Mouse (Mus musculus) adipocyte (in vitro differentiated cells): Measurements from ENCODE around the gene AI413582.

Experiments used
- DNase-seq: peaks from one replicate; pipeline ENCODE4 v3.0.0-alpha.2; 2016; ENCODE audit warnings: low spot score

AI413582 gene

GRCm38 (mm10) chr17:27555512-27556172, 9.9 kb downstream of the AI413582 start:
- no peak for DNase-seq

- DNase-seq: no peak
These were observed 10.5 kb downstream of the AI413582 start for GRCm38 (mm10) chr17:27555075-27555511.

- DNase-seq: no peak
These were observed 11.2 kb downstream of the AI413582 start for GRCm38 (mm10) chr17:27554062-27554960.

DNA sequence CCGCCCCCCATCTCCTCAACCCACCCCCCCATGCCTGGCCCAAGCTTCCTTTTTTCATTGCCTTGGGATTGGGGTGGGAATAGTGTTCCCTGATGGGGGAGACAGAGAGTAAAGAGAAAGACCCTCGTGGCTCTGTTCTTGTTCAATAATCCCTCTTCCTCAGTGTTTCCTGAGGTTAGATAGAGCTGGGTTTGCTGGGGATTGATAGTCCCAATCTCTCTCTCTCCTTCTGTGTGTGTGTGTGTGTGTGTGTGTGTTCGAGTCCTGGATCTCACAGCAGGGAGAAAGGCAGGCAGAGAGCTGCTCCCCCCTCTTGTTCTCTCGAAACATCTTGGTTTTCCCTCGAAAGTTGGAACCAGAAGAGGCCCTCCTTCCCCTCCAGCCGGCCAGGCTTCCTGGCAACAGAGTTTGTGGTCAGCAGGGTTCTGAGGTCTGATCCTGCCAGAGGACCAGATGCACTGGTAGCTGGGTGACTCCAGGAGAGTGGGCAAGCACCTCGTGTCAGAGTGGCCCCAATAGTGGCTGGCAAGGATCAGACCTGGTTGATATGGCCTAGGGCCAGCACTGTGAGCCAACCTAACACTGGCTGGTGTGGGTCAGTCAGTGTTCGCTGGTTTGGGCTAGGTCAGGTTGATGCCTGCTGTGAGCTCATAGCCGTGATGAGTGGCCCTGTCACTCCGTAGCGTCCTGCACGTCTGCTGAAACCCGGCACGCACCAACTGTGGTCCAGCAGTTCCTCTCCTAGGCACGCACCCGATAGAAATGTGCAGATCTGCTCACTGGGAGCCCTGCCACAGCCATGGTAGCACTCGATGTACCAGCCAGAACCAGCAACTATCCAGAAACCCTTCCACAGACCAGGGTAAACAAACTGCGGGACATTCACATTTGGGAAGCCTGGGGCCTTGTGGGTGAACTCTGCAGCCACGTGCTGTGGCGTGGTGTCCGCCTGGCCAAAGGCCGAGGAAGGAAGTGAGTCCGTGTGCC, 13.0 kb downstream of the AI413582 start:
- DNase-seq: no peak

GRCm38 (mm10) chr17:27551393-27551940, 14.1 kb downstream of the AI413582 start:
- DNase-seq: no peak

DNA sequence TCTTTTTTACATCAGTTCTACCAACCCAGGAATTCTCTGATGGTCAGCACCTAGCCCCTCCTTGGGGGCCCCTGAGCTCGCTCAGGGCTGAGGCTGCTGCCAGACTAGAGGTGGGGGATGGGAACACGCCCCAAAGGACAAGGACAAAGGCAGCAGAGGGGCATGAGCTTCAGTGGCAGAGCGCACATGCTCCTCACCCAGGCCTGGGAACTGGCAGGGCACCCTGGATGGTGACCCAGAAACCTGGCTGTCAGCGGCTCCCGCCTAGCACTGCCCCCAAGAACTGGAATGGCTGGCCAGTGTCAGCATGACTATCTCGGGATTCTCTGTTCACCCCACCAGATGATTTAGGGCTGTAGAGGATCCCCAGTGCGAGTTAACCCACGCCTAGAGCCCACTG, 16.3 kb downstream of the AI413582 start:
- DNase-seq: no peak

GRCm38 (mm10) chr17:27547253-27547868, 18.2 kb downstream of the AI413582 start:
- peak; percentile 80 for DNase-seq

DNA sequence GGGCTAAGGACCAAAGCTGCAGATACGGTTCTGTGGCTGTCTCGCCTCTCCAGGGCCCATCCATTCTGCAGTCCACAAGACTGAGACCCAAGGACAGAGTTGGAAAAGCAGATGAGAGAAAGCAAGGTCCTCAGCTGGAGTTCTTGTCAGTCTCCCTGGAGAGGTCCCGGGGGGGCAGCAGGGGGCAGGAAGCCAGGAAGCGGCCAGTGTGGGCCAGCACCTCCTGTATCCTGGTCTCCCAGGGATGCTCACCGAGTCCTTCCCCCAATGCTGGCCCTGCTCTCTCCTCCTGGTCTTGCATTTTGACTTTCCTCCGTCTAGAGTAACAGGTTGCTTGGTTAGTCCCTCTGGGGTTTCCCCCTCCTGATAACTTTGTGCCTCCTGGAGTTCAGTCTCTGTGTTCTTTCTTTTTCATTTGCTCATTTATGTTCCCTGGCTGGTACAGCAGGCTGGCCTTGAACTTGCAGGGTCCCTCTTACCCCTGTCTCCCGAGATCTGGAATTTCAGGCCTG, 18.9 kb downstream of the AI413582 start:
- no peak for DNase-seq

- no peak for DNase-seq
These were observed 19.6 kb downstream of the AI413582 start for GRCm38 (mm10) chr17:27545991-27546390.

DNA sequence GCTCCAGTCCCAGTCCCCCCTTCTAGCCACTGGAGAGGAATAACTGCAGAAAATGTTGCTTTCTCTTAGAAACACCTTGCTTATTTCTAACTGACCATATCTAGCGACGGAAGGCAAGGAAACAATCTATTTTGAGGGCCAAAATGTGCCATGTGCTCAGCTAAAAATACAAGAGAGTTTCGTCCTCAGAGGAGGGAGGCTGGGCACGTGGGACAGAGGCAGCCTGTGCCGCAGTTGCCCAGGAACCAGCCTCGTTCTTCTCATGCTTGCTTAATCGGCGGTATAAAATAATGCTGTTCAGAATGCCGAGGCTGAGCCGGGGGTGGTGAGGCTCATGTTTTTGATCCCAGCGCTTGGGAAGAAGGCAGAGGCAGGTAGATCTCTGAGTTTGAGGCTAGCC, 21.0 kb downstream of the AI413582 start:
- no peak for DNase-seq

GRCm38 (mm10) chr17:27541984-27542383, 23.6 kb downstream of the AI413582 start:
- DNase-seq: no peak

DNA sequence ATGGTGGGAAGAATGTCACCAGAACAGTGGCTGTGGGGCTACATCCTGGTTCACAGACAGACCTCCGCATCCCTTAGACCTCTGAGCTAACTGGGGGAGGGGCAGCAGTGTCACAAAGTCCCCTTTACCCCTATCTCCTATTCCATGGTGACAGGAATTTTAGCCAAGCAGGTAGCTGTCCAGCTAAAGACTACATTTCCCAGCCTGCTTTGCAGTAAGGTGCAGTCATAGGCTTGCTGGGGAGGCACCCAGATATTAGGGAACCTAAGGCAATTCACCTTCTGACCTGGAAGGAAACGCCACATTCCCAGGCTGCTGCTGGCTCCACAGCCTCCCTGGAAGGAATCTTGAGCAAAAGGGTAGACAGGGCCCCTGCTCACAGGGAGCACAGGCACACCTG, 24.3 kb downstream of the AI413582 start:
- DNase-seq: no peak

DNA sequence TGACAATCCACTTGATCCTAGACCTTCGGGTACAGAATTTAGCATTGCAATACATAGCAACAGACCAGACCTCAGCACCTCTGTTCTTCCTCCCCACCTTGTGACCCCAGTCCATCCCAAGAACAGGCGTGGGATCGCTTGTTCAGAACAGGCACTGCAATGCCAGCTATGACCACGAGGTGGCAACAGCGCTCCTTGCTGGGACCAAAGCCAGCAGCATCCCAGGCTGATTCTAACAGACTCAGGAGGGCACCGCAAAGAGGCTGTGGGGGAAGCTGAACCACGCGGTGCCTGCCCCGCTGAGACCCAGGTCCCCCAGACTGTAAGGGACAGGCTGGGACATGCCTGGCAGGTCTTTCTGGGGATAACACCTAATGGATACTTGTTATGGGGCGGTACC, 30.8 kb downstream of the AI413582 start:
- DNase-seq: peak; percentile 77

- DNase-seq: no peak
These were observed 32.2 kb downstream of the AI413582 start for GRCm38 (mm10) chr17:27533354-27533753.

- DNase-seq: no peak
These were observed 33.5 kb downstream of the AI413582 start for GRCm38 (mm10) chr17:27532095-27532494.

GRCm38 (mm10) chr17:27528767-27529166, 36.8 kb downstream of the AI413582 start:
- DNase-seq: peak; percentile 44

DNA sequence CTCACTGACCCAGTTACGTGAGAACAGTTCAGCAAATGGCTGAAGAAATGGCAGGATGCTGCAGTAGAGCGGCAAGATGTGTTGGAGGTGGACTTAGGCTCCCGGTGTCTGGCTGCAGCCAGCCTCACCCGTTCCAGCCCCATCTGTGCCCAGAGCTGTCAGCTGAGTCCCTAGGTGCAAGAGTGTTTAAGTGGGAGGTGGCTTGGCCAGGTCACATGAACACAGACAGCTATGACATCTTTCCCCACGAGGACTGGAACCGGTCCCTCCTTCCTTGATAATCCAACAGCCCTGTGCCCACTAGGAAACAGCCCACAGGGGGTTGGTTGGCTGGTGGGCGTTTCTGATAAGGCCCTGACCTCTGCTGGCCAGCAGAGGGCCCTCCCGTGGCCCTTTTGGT, 37.5 kb downstream of the AI413582 start:
- DNase-seq: no peak

DNA sequence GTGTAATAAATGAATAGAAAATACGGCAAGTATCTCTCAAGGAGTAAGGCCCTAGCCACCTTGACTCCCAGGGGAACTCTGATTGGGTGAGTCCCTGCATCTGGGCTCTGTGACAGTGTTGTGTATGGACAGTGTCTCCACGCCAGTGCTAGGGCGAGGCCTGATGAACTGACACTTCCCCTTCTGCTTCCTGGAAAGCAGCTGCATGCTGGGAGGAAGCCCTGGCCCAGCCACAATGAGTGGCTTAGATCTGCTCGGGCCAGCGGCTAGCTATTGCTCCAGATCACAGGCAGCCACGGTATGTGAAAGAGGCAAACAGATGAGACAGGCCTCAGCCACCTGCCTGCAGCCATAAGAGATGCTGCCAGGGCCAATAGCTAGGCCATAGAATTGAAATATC, 38.4 kb downstream of the AI413582 start:
- DNase-seq: no peak

DNA sequence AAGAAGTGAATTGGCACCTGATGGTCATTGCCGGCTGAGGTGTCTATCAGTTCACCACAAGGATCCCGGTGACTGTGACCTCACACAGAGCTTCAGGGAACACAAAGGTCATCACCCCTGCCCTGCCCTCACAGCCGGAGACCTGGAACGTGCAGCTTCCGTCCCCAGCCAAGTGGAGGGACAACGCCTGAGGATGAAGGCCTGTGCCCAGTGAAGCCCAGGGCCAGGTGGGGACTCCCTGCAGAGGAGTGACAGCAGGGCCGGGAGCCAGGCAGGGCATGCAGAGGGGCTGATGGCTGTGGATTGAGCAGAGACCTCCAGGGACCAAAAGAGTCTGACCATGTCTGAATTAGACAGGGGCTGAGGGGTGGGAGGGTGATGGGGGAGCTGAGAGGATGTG, 42.4 kb downstream of the AI413582 start:
- no peak for DNase-seq

DNA sequence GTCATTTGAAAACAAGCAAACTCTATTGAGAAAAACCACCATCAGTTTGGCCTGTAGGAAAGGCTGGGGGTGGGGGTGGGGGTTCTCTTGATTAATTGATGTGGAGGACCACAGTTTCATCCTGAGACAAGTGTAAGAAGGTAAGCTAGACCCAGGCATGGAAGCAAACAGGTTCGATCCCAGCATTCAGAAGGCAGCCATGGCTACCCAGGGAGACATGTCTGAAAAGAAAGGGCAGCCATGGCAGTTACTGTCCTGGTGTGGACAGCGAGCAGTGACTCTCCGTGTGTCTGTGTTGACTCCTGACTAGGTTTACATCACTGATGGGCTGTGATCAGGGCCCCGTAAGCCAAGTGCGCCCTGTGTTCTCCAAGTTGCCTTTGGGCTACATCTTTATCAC, 44.3 kb downstream of the AI413582 start, which contains the start of gene Grm4:
TSS of gene Grm4 (minus strand) at position 101 of the 400 bp plus-strand sequence.
- no peak for DNase-seq

DNA sequence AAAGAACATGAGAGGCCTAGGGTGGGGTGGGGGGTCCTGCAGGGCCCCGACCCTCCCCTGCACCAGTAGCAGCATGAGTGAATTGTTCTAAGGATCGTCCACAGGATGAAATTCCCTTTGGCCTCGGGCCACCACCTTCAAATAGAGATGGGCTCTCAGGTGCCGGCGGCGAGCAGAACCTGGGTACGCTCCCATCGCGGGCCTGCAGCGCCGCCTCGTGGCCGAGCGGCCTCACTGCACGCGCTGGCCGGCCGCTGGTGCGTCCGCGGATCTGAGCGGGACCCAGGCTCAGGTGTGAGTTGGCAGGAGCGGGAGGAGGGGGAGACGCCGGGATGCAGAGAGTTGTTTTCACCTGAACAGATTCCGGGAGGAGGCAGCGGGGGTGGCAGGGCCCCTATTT, 45.0 kb downstream of the AI413582 start:
- DNase-seq: peak; percentile 17
